Mouse (Mus musculus): ENCODE results near the gene Pacsin2. TPM values are rescaled to one million over a fixed set of nuclear protein-coding genes. Genes with fewer than 3 reads are reported as not detected.
A peak's percentile ranks its signal among the peaks of the same experiment; 100 is the strongest.

Pacsin2 gene
- polyA plus RNA-seq, 1 experiment from 2014 or later, result 55.6 TPM

DNA sequence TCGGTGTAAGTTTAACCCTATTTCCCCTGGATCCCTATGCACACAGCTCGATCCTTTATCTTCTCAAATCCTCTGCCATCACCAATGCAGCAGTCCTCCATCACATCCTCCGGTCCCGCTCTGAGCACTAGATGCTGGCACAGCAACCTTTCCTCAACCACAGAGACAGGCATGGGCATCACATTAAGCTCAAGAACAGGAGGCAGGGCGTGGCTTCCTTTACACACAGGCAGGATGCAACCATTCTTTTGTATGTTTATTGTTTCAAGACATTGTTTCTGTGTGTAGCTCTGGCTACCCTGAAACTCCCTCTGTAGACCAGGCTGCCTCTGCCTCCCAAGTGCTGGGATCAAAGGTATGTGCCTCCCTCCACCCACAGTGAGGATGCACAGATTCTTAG is 8.8 kb downstream of the Pacsin2 start:
- no peak overlapping the region for H3K4me3 ChIP-seq
- no peaks in the 10 kb centered on the region for H3K27me3 ChIP-seq (ENCODE audit: low read depth, poor library complexity, severe bottlenecking)
- peaks cover 18% of the 10 kb centered on the region for H3K4me1 ChIP-seq
- no peaks in the 10 kb centered on the region for H3K9me3 ChIP-seq (replicated peaks)
- H3K27ac ChIP-seq (replicated peaks), result no peak overlapping the region
- H3K36me3 ChIP-seq, result no peaks in the 10 kb centered on the region
- no peak for DNase-seq (ENCODE audit: low spot score)
- WGBS, result 96% methylated on average over 5 of the region's 5 CpGs

DNA sequence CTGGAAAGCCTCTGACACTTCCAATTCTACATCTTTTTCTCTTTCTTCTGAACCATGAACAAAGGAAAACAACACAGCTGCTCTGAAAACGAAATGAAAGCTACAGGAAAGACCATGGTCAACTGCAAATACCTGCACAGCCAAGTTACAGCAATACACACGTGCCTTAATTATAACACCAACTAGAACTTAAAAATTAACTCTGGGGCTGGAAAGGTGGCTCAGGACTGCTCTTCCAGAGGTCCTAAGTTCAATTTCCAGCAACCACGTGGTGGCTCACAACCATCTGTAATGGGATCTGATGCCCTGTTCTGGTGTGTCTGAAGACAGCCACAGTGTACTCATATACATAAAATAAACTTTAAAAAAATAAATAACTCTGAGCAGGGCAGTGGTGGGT is 9.4 kb downstream of the Pacsin2 start:
- WGBS, result 86% methylated on average over 3 of the region's 3 CpGs

DNA sequence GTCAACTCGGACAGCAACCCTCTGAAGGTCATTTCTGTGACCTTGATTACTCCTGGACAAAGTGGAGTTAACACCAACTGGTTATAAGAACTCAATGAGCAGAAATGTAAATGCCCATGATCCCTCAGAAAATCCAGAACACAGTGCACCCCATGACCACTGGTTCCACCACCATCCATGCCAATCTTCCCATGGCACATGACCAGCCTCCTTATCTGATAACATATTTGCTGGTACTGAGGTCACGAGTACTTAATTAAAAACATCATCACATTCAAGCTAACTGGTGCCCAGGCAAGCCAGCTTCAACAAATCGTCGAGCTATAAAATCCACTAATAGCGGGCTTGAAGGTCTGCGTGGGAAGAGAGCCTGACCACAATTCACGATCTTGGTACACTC is 10.0 kb downstream of the Pacsin2 start:
- peaks cover 18% of the 10 kb centered on the region for H3K4me1 ChIP-seq
- H3K27me3 ChIP-seq (ENCODE audit: low read depth, poor library complexity, severe bottlenecking), result no peaks in the 10 kb centered on the region
- H3K36me3 ChIP-seq, result no peaks in the 10 kb centered on the region
- no peak overlapping the region for H3K27ac ChIP-seq (replicated peaks)
- no peak overlapping the region for H3K4me3 ChIP-seq
- DNase-seq (ENCODE audit: low spot score), result no peak
- no peaks in the 10 kb centered on the region for H3K9me3 ChIP-seq (replicated peaks)
- WGBS, result 91% methylated on average over 7 of the region's 7 CpGs

More for the DNA sequence above, 9.4 kb downstream of the Pacsin2 start:
- H3K36me3 ChIP-seq, result no peaks in the 10 kb centered on the region
- no peaks in the 10 kb centered on the region for H3K27me3 ChIP-seq (ENCODE audit: low read depth, poor library complexity, severe bottlenecking)
- no peaks in the 10 kb centered on the region for H3K9me3 ChIP-seq (replicated peaks)
- H3K4me1 ChIP-seq, result peaks cover 18% of the 10 kb centered on the region
- no peak overlapping the region for H3K27ac ChIP-seq (replicated peaks)
- DNase-seq (ENCODE audit: low spot score), result no peak
- H3K4me3 ChIP-seq, result no peak overlapping the region

DNA sequence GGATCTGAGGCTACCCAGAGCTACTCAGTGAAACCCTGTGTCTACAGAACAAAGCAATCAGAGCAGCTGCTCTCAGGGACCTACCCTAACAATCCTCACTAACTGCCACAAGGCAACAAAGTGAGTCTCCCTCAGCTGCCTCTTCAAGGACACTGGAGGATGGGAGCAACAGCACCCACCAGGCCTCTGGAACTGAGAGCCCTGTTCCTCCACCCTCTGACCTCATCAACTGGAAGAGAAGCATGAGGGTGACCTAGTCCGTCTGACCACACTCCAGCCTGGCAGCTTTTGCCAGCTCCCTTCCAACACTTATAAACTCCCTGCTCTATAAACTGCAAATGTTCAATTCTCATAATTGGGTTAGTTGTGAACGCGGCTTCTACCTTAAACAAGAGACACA is 10.5 kb downstream of the Pacsin2 start:
- WGBS, result 91% methylated on average over 3 of the region's 3 CpGs
- H3K36me3 ChIP-seq, result no peaks in the 10 kb centered on the region
- no peak overlapping the region for H3K4me3 ChIP-seq
- DNase-seq (ENCODE audit: low spot score), result no peak
- peaks cover 18% of the 10 kb centered on the region for H3K4me1 ChIP-seq
- H3K9me3 ChIP-seq (replicated peaks), result no peaks in the 10 kb centered on the region
- H3K27ac ChIP-seq (replicated peaks), result no peak overlapping the region
- no peaks in the 10 kb centered on the region for H3K27me3 ChIP-seq (ENCODE audit: low read depth, poor library complexity, severe bottlenecking)

DNA sequence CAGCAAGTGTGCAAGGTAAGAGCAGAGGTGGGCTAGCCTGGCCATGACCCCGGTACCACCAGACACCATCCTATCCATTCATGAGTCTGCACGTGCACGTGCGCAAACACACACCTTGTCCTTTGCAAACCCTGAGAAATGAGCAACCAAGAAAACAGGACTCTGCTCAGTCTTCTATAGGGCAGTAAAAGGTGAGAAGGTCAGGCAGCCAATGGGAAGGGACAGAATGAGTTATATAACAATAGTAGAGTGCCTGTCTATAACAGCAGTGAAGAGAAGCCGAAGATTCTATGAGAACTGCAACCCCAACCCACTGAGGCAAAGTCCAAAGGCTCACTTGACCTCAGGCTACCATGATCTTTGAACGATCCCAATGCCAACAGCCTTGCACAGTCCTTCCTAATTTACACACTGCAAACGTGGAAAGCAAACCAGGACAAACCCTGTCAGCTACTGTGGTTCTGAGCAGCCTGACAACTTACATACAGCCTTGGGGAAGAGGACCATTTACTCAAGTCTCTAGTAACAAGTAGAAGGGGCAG is 12.1 kb downstream of the Pacsin2 start:
- DNase-seq (ENCODE audit: low spot score), result no peak
- Histone ChIP-seq H3K36me3 (no peaks in the 10 kb centered on the region), H3K27ac (replicated peaks) (no peak overlapping the region), H3K4me3 (no peak overlapping the region), H3K9me3 (replicated peaks) (no peaks in the 10 kb centered on the region), H3K4me1 (peaks cover 28% of the 10 kb centered on the region), H3K27me3 (ENCODE audit: low read depth, poor library complexity, severe bottlenecking) (no peaks in the 10 kb centered on the region)
- WGBS, result 92% methylated on average over 7 of the region's 7 CpGs

DNA sequence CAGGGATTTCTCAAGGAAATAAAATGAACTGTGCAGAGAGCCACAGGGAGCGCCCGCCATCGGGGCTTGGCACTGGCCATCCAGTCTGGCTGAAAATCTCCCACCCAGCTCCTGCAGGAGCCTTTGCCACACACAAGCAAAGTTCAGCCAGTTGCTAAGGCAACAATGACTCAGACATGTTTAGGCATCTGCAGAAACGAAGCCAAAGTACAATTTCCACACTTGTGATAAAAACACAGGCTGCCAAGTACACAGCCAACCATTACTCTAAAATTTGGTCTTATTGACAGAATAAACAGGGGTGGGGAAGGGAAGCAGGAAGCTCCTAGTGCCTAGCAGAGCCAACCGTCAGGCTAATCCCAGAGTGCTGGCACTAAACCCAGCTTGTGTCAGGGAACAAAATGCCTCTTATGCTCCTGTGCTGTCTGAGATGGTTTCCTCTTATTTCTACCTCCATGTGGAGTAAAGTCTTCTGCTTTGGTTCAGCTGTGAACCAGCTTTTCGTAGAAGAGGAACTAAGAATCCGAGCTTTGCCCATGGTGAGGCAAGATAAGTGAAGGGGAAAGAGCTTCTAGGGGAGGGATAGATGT is 12.7 kb downstream of the Pacsin2 start:
- Histone ChIP-seq H3K27me3 (ENCODE audit: low read depth, poor library complexity, severe bottlenecking) (no peaks in the 10 kb centered on the region), H3K27ac (replicated peaks) (no peak overlapping the region), H3K36me3 (no peaks in the 10 kb centered on the region), H3K9me3 (replicated peaks) (no peaks in the 10 kb centered on the region), H3K4me1 (peaks cover 28% of the 10 kb centered on the region), H3K4me3 (no peak overlapping the region)
- WGBS, result 90% methylated on average over 7 of the region's 7 CpGs
- DNase-seq (ENCODE audit: low spot score), result no peak

DNA sequence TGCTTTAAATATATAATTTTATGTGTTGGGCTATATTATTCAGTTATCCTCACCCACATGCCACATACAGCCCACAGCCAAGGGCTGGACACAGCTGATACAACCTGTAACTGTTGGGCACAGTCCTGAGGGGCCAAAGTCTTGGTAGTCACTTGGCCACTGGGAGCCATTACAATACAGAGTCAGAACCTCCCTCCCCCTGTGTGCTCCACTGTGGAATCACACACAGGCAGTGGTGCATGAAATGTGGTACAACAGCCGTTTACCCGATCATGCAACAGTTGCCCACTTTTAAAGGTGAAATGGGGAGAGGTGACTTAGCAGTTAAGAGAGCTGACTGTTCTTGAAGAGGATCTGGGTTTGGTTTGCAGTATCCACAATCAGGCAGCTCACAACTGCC is 14.4 kb downstream of the Pacsin2 start:
- H3K36me3 ChIP-seq, result no peaks in the 10 kb centered on the region
- H3K27ac ChIP-seq (replicated peaks), result no peak overlapping the region
- no peak overlapping the region for H3K4me3 ChIP-seq
- DNase-seq (ENCODE audit: low spot score), result no peak
- 92% methylated on average over 2 of the region's 2 CpGs for WGBS
- H3K9me3 ChIP-seq (replicated peaks), result no peaks in the 10 kb centered on the region
- peaks cover 37% of the 10 kb centered on the region for H3K4me1 ChIP-seq
- H3K27me3 ChIP-seq (ENCODE audit: low read depth, poor library complexity, severe bottlenecking), result no peaks in the 10 kb centered on the region

DNA sequence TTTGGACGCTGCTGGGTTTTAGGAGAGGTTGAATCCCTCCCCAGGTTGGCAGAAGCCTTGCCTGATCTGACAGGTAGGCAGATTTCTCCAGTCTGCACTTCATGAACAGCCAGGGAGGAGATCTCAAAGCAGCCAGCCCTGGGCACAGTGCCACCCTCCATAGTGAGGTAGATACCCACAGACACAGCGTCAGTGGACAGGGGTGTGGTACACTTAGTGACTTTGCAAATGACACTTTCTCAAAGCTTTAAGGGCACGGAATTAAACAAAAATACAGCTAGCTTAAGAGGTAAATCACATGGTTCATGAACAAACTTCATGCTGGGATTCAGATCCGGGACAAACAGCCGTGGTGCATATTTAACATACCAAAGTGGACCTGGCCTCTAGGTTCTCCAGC is 15.8 kb downstream of the Pacsin2 start:
- Histone ChIP-seq H3K27ac (replicated peaks) (no peak overlapping the region), H3K36me3 (no peaks in the 10 kb centered on the region), H3K4me1 (peaks cover 39% of the 10 kb centered on the region), H3K4me3 (no peak overlapping the region), H3K9me3 (replicated peaks) (no peaks in the 10 kb centered on the region), H3K27me3 (ENCODE audit: low read depth, poor library complexity, severe bottlenecking) (no peaks in the 10 kb centered on the region)
- WGBS, result 83% methylated on average over 5 of the region's 5 CpGs
- DNase-seq (ENCODE audit: low spot score), result no peak

DNA sequence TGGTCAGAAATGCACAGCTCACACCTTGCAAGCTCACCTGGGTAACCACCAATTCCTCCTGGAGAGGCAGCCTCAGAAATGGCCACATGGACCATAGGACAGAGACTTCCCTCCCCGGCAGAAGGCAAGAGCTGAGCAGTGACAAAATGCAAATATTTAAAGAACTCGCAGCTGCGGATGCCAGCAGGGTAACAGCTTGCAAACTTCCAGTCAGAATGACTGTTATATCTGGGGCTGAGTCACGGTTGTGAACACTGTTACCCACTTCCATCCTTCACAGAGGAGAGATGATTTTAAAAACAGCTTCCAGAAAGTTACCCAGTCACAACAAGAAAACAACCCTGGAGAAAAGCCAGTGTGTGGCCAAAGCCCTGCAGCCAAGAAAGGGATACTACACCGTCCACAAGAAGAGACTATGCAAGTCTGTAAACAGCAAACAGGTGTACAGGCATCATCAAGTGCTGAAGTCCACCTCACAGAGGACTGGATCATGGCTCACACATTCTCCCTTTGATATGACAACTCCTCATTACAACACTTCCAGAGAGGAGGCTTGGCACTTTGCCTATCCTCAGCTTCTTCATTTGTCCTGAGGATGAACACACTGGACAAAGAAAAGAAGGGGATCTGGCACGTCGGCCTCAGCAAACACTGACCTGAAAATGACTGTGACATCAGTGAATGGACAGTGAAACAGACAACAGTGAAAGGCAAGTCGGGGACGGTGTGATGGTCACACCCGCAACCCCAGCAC is 16.4 kb downstream of the Pacsin2 start:
- H3K27me3 ChIP-seq (ENCODE audit: low read depth, poor library complexity, severe bottlenecking), result no peaks in the 10 kb centered on the region
- H3K27ac ChIP-seq (replicated peaks), result no peak overlapping the region
- no peak overlapping the region for H3K4me3 ChIP-seq
- no peaks in the 10 kb centered on the region for H3K36me3 ChIP-seq
- no peak for DNase-seq (ENCODE audit: low spot score)
- peaks cover 39% of the 10 kb centered on the region for H3K4me1 ChIP-seq
- H3K9me3 ChIP-seq (replicated peaks), result no peaks in the 10 kb centered on the region
- WGBS, result 72% methylated on average over 10 of the region's 10 CpGs

DNA sequence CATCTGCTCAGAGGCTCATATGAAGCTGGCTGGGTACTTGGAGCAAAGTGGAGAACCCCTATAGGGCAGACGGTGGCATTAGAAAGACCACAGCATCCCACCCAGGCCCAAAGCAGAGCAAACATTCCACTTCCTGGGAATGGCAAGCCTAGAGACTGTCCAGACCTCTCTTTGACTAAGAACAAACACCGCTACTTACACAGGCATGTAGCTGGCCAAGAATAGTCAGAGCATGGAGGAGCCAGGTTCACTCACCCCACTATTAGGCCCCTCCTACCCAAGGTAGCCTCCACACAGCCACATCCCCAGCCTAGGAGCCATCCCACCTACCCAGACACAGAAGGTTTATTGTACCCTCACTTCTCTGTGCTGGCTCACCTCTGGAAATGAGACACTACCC is 18.5 kb downstream of the Pacsin2 start:
- H3K4me1 ChIP-seq, result peaks cover 24% of the 10 kb centered on the region
- no peaks in the 10 kb centered on the region for H3K27me3 ChIP-seq (ENCODE audit: low read depth, poor library complexity, severe bottlenecking)
- H3K27ac ChIP-seq (replicated peaks), result peak overlapping the region; percentile 55
- no peak overlapping the region for H3K4me3 ChIP-seq
- H3K9me3 ChIP-seq (replicated peaks), result no peaks in the 10 kb centered on the region
- no peaks in the 10 kb centered on the region for H3K36me3 ChIP-seq
- WGBS, result 89% methylated on average over 2 of the region's 2 CpGs
- no peak for DNase-seq (ENCODE audit: low spot score)

DNA sequence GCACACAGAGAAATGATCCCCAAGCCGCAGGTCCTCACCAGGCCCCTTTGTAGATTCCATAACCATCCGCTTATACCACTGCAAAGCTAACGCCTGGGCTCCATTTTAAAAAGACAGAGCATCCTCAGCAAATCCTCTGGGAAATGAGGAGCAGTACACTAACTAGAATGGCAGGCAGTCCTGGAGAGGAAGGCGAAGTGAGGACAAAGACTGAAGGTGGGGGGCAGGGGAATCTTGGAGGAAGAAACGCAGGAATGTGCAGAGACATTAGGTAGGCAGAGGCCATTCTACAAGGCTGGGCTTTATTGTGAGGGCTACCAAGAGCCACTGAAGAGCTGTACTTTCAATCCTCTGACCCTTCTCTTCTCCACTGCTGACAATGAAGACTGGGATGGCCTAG is 19.0 kb downstream of the Pacsin2 start:
- H3K9me3 ChIP-seq (replicated peaks), result no peaks in the 10 kb centered on the region
- H3K4me1 ChIP-seq, result peaks cover 24% of the 10 kb centered on the region
- H3K27ac ChIP-seq (replicated peaks), result peak overlapping the region; percentile 55
- H3K27me3 ChIP-seq (ENCODE audit: low read depth, poor library complexity, severe bottlenecking), result no peaks in the 10 kb centered on the region
- WGBS, result 70% methylated on average over 5 of the region's 5 CpGs
- H3K36me3 ChIP-seq, result no peaks in the 10 kb centered on the region
- DNase-seq (ENCODE audit: low spot score), result no peak
- no peak overlapping the region for H3K4me3 ChIP-seq

DNA sequence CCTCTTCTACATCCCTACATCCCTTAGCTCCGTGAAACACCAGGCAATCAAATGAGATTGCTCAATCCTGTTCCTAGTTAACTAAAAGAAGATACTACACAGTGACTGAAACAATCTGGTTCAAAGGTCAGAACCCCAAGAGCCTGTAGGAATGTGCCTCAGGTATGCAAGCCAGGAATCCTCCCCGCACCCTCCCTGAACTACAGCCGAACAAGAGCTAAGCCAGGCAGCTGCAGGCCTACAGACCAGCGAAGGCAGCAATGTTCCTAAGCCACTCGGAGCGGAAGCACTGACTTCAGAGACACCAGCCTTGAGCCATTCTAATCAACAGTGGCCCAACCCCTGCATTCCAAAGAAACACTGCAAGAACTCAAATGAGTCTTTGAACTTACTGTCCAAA is 20.0 kb downstream of the Pacsin2 start:
- H3K36me3 ChIP-seq, result no peaks in the 10 kb centered on the region
- DNase-seq (ENCODE audit: low spot score), result no peak
- H3K27me3 ChIP-seq (ENCODE audit: low read depth, poor library complexity, severe bottlenecking), result no peaks in the 10 kb centered on the region
- no peaks in the 10 kb centered on the region for H3K9me3 ChIP-seq (replicated peaks)
- no peak overlapping the region for H3K27ac ChIP-seq (replicated peaks)
- H3K4me1 ChIP-seq, result peaks cover 24% of the 10 kb centered on the region
- no peak overlapping the region for H3K4me3 ChIP-seq
- 72% methylated on average over 6 of the region's 6 CpGs for WGBS

DNA sequence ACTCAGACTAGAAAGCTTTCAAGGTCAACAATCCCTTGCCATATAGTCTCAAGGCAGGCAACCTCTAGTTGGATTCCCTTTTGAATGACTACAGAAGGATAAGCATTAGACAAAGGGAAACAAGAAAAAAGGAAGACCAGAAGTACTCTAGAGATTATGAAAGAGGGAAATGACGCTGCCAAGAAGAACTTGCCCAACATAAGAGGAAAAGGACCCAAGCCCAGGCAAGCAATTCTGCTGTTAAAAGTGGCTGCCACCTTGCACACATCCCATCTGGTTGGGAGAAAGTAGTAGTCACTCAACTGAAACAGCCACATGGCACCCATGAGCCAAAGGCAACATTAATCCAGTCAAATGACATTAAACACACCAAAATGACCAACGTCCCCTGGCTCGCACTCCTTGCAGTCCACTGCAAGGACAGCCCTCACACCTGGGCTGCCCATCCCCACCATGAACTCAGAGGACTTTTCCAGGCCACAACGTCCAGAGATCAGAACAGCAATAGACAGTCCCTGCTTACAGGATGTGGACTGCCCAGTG is 21.8 kb downstream of the Pacsin2 start:
- H3K4me3 ChIP-seq, result no peak overlapping the region
- H3K27ac ChIP-seq (replicated peaks), result no peak overlapping the region
- DNase-seq (ENCODE audit: low spot score), result no peak
- H3K36me3 ChIP-seq, result no peaks in the 10 kb centered on the region
- 91% methylated on average over 4 of the region's 4 CpGs for WGBS
- H3K4me1 ChIP-seq, result peaks cover 16% of the 10 kb centered on the region
- no peaks in the 10 kb centered on the region for H3K9me3 ChIP-seq (replicated peaks)
- no peaks in the 10 kb centered on the region for H3K27me3 ChIP-seq (ENCODE audit: low read depth, poor library complexity, severe bottlenecking)
